Mouse (Mus musculus) frontal cortex, adult 2 months (tissue): ENCODE results near the gene Cep170. TPM values are rescaled to one million over a fixed set of nuclear protein-coding genes. Genes with fewer than 3 reads are reported as not detected.
A peak's percentile ranks its signal among the peaks of the same experiment; 100 is the strongest.

ENCODE experiments used
- DNase-seq, 2 experiments: peaks; one replicate each; pipeline ENCODE4 v3.0.0; 2022; ENCODE audit warnings: low spot score in 1 of 2; ENCODE audit errors: extremely low spot score in 1 of 2
- polyA plus RNA-seq: library from polyadenylated mRNA; depleted of rRNA; stranded (reverse); fragments of >200 nt; gene quantifications from 2 replicates; pipeline ENCODE4 v1.2.3, GENCODE M21; 2012

Cep170 gene
- polyA plus RNA-seq, 1 experiment, result 62.2 TPM

GRCm38 (mm10) chr1:176826931-176827330 is 13.1 kb upstream of the Cep170 start:
- DNase-seq, result no peak

GRCm38 (mm10) chr1:176826186-176826585 is 12.3 kb upstream of the Cep170 start:
- DNase-seq, result no peak

- no peak for DNase-seq
These were observed 11.2 kb upstream of the Cep170 start for GRCm38 (mm10) chr1:176825084-176825483.

GRCm38 (mm10) chr1:176824611-176825010 is 10.7 kb upstream of the Cep170 start:
- DNase-seq, result no peak

- no peak for DNase-seq
These were observed 10.0 kb upstream of the Cep170 start for GRCm38 (mm10) chr1:176823889-176824288.

- no peak for DNase-seq
These were observed 9.1 kb upstream of the Cep170 start for GRCm38 (mm10) chr1:176822949-176823348.

- DNase-seq, result no peak
These were observed 8.1 kb upstream of the Cep170 start for GRCm38 (mm10) chr1:176821929-176822328.

GRCm38 (mm10) chr1:176818763-176819162 is 4.9 kb upstream of the Cep170 start:
- no peak for DNase-seq

GRCm38 (mm10) chr1:176818147-176818546 is 4.3 kb upstream of the Cep170 start:
- DNase-seq, result no peak

GRCm38 (mm10) chr1:176816728-176817127 is 2.9 kb upstream of the Cep170 start:
- no peak for DNase-seq

GRCm38 (mm10) chr1:176814591-176815062 is 760 bp upstream of the Cep170 start, which contains the start of gene Sdccag8:
Sdccag8 (plus strand) TSS chr1:176814660.
- peak; percentile 96 for DNase-seq

- DNase-seq, result peak; percentile 58 to 67
These were observed 403 bp downstream of the Cep170 start for GRCm38 (mm10) chr1:176813292-176814035.

GRCm38 (mm10) chr1:176812491-176813291 is 1.2 kb downstream of the Cep170 start:
- peak in 1 of 2 experiments; percentile 26 for DNase-seq

GRCm38 (mm10) chr1:176811892-176812291 is 2.0 kb downstream of the Cep170 start:
- no peak for DNase-seq

- no peak for DNase-seq
These were observed 3.7 kb downstream of the Cep170 start for GRCm38 (mm10) chr1:176810161-176810560.

- peak; percentile 40 to 74 for DNase-seq
These were observed 13.0 kb downstream of the Cep170 start for GRCm38 (mm10) chr1:176800728-176801365.

- peak in 1 of 2 experiments; percentile 26 for DNase-seq
These were observed 15.2 kb downstream of the Cep170 start for GRCm38 (mm10) chr1:176798673-176799072.

- DNase-seq, result no peak
These were observed 21.7 kb downstream of the Cep170 start for GRCm38 (mm10) chr1:176792175-176792574.

- DNase-seq, result no peak
These were observed 24.5 kb downstream of the Cep170 start for GRCm38 (mm10) chr1:176789326-176789725.

GRCm38 (mm10) chr1:176774533-176774932 is 39.3 kb downstream of the Cep170 start:
- DNase-seq, result no peak

GRCm38 (mm10) chr1:176762295-176762694 is 51.6 kb downstream of the Cep170 start:
- DNase-seq, result no peak
